Mouse (Mus musculus) ES-Bruce4 (cell line): ENCODE results near the gene Lpar3. TPM values are rescaled to one million over a fixed set of nuclear protein-coding genes. Genes with fewer than 3 reads are reported as not detected.

ENCODE experiments used
- H3K27ac ChIP-seq: 2 replicates; pipeline ENCODE4 v1.5.1; 2012; ENCODE audit warnings: low read length, inconsistent platforms; ENCODE audit not compliant: insufficient read depth
- H3K27me3 ChIP-seq: 2 replicates; pipeline ENCODE4 v1.6.1; 2012; ENCODE audit warnings: mild to moderate bottlenecking, low read length, inconsistent platforms; ENCODE audit not compliant: control insufficient read depth, poor library complexity, insufficient read depth, severe bottlenecking
- H3K36me3 ChIP-seq: 2 replicates; pipeline ENCODE4 v1.6.1; 2012; ENCODE audit warnings: inconsistent platforms, mild to moderate bottlenecking, low read length, moderate library complexity; ENCODE audit not compliant: control insufficient read depth, poor library complexity, insufficient read depth, severe bottlenecking
- H3K4me1 ChIP-seq: one replicate; pipeline ENCODE4 v1.8.1; 2011; ENCODE audit warnings: low read length; ENCODE audit not compliant: control insufficient read depth, insufficient read depth
- H3K4me3 ChIP-seq: 2 replicates; pipeline ENCODE4 v1.5.1; 2011; ENCODE audit warnings: low read depth, mild to moderate bottlenecking, low read length
- H3K9ac ChIP-seq: 2 replicates; pipeline ENCODE4 v1.6.1; 2012; ENCODE audit warnings: low read depth, mild to moderate bottlenecking, inconsistent platforms; ENCODE audit not compliant: poor library complexity, severe bottlenecking
- H3K9me3 ChIP-seq: replicated peaks from 2 replicates; pipeline ENCODE4 v1.6.1; 2012; ENCODE audit warnings: mild to moderate bottlenecking, low read length, inconsistent platforms; ENCODE audit not compliant: control insufficient read depth, poor library complexity, insufficient read depth, severe bottlenecking
- CTCF ChIP-seq: IDR thresholded peaks from one replicate; pipeline ENCODE4 v1.8.1; 2011; ENCODE audit warnings: low read depth, low read length
- EP300 ChIP-seq: IDR thresholded peaks from 2 replicates; pipeline ENCODE4 v1.6.1; 2011; ENCODE audit warnings: low read depth, low read length; ENCODE audit not compliant: insufficient read depth
- POLR2A ChIP-seq: IDR thresholded peaks from one replicate; pipeline ENCODE4 v1.8.1; 2011; ENCODE audit warnings: low read length; ENCODE audit not compliant: insufficient read depth
- polyA plus RNA-seq: library from polyadenylated mRNA; stranded (reverse); fragments of >200 nt; gene quantifications from 2 replicates; pipeline ENCODE4 v1.2.4, GENCODE M21; 2011; ENCODE audit warnings: low read depth; ENCODE audit not compliant: missing spikeins, insufficient read depth, insufficient read length

Lpar3 gene
- polyA plus RNA-seq, 1 experiment: 0.33 TPM

DNA sequence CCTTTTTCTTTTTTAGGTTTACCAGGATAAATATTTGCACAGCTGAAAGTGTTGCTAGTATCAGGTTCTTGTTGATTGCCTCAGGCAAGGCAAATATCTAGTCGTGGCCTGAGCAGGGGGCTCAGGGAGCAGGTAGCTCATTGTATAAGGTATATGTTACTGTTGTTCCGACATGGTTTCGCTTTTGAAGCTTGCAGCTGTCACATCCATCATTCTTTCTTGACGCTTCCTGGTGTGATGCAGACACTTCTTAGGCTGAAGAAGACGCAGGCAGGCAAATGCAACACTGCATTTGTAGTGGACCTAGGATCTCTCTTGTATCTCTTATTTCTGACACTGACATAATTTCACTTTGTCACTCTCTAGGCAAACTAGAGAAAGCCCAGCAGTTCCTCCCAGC, 7.4 kb upstream of the Lpar3 start:
- Histone ChIP-seq H3K4me3 (no peak overlapping the region), H3K9me3 (no peaks in the 10 kb centered on the region), H3K9ac (no peak overlapping the region), H3K27me3 (no peaks in the 10 kb centered on the region), H3K4me1 (no peaks in the 10 kb centered on the region), H3K36me3 (no peaks in the 10 kb centered on the region), H3K27ac (no peak overlapping the region)
- TF ChIP-seq POLR2A (no peak), CTCF (no peak), EP300 (no peak)

DNA sequence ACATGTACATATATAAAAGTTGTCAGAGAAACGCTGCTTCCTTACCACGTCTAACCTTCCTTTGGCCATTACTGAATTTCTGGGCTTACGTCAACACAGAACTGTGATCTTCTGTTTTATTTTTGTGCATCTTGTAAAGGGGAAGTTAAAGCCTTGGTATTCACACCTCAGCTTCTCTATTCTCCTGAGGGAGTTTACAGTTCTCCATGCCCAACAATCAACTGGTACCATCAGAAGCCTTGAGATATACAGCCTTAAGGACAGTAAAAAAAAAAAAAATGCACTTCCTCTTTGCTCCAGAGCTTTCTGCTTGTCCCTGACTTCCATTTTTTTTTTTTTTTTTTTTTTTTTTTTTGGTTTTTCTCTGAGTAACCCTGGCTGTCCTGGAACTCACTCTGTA, 4.2 kb upstream of the Lpar3 start:
- TF ChIP-seq POLR2A (no peak), EP300 (no peak), CTCF (no peak)
- H3K9me3 ChIP-seq: no peaks in the 10 kb centered on the region
- no peaks in the 10 kb centered on the region for H3K4me1 ChIP-seq
- H3K9ac ChIP-seq: no peak overlapping the region
- H3K4me3 ChIP-seq: no peak overlapping the region
- no peak overlapping the region for H3K27ac ChIP-seq
- no peaks in the 10 kb centered on the region for H3K36me3 ChIP-seq
- 0 out of 2 replicates have a peak, but pooled peaks cover 2% of the 10 kb centered on the region for H3K27me3 ChIP-seq

DNA sequence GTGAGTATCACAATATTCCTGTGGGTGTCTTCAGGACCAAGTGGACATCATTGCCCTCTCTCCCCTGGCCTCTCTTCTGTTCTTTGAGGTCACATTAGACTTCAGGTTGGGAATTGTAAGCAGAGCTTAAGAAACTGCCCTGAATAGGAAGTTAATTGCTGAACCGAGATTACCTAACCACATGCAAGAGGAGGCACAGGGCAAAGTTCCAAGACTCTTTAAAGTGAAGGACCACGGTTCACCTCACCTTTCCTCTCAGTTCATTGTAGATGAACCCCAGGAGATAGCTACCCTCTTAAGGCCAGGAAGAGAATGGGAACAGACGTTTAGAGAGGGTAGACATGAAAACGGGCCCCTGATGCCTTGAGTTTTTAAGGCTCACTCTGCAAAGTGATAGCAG, 3.5 kb downstream of the Lpar3 start:
- Histone ChIP-seq H3K27me3 (peaks cover 4% of the 10 kb centered on the region; the same call in 1 of the 2 replicates), H3K27ac (no peak overlapping the region), H3K4me1 (no peaks in the 10 kb centered on the region), H3K36me3 (no peaks in the 10 kb centered on the region), H3K4me3 (no peak overlapping the region), H3K9ac (no peak overlapping the region), H3K9me3 (no peaks in the 10 kb centered on the region)
- TF ChIP-seq POLR2A (no peak), EP300 (no peak), CTCF (no peak)

DNA sequence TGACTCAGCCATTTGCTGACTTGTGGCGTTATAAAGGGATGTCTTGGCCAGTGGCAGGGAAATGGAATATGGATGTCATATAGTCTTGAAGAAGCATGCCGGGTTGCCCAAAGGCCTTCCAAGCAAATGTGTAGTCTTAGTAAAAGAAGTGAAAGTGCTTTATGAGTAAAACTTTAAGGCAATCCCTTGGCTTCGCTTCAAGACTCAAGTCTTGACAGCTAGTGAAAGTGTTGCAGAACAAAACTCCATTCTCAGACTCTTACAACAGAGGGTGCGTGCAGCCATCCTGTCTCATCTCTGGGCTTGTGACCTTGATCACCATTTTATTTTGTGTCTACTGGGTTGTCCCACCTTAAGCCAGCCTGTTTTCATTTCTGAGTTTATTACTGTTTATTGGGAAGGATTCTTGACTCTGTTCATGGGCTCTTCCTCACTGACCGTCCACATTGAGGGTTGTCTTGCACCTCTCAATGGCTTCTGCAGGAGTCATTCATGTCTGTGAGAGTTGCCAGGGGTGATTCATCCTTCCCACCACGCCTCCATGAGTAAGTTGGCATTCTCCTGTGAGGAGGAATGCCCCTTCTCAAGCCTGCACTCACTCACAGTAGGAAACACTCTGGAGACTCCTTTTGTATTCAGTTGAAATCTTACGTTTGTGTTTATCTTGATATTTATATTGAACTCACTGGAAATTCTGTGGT, 4.4 kb downstream of the Lpar3 start:
- TF ChIP-seq POLR2A (no peak), CTCF (no peak), EP300 (no peak)
- Histone ChIP-seq H3K9me3 (no peaks in the 10 kb centered on the region), H3K4me1 (no peaks in the 10 kb centered on the region), H3K27me3 (peaks cover 4% of the 10 kb centered on the region; the same call in 1 of the 2 replicates), H3K9ac (no peak overlapping the region), H3K36me3 (no peaks in the 10 kb centered on the region), H3K27ac (no peak overlapping the region), H3K4me3 (no peak overlapping the region)

DNA sequence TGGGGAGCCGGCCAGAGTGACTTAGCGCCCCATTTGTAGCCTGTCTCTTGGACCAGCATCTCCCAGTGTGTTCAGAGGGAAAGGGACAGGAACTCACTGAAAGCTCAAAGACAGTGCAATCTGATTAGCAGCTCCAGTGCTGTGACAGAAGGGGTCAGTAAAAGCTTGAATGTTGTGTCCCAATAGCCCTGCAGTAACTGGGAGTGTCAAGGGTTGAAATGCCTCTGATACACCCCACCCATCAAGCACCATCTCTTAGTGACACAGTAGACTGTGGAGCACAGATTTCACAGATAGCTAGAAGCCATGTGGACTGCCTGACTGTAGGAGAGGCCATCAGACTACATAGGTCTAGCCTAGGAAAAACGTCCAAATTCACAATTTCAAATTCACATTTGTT, 6.7 kb downstream of the Lpar3 start:
- TF ChIP-seq EP300: no peak
- TF ChIP-seq CTCF: no peak
- TF ChIP-seq POLR2A: no peak
- H3K27ac ChIP-seq: no peak overlapping the region
- H3K27me3 ChIP-seq: no peaks in the 10 kb centered on the region
- no peak overlapping the region for H3K4me3 ChIP-seq
- H3K9me3 ChIP-seq: no peaks in the 10 kb centered on the region
- H3K36me3 ChIP-seq: no peaks in the 10 kb centered on the region
- H3K9ac ChIP-seq: no peak overlapping the region
- no peaks in the 10 kb centered on the region for H3K4me1 ChIP-seq

DNA sequence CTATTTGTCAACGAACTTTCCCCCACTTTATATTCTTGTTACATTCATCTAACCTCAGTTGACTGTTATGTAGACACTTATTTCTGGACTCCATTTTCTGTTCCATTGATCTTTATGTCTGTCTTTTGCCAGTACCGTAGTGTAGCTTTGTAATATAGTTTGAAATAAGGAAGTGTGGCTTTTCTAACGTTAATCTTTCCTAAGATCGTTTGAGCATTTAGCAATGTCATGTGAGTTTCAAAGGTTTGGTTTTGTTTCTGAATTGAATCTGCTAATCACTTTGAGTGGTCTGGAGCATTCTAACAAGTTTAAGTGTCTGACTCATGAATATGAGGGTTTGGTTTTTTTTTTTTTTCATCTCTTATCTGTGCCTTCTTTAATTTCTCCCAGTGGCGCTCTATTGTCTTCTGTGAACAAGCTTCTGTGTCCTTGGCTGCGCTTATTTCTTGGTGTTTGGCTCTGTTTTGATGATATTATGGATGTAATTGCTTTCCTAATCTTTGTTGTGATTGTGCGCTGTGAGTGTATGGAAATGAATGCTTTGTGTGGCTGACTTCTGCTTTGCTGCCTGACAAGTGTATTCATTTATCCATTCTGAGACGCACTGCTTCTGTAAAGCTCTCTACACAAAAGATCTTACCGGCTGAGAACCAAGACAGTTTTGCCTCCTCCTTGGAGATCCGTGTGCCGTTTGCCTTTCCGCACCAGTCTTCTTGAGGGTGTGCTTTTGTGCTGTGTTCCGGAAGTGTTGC, 8.0 kb downstream of the Lpar3 start:
- Histone ChIP-seq H3K36me3 (no peaks in the 10 kb centered on the region), H3K9ac (no peak overlapping the region), H3K4me3 (no peak overlapping the region), H3K27me3 (no peaks in the 10 kb centered on the region), H3K9me3 (no peaks in the 10 kb centered on the region), H3K27ac (no peak overlapping the region), H3K4me1 (no peaks in the 10 kb centered on the region)
- no peak for TF ChIP-seq EP300
- no peak for TF ChIP-seq POLR2A
- TF ChIP-seq CTCF: no peak
